Mouse (Mus musculus) forebrain, embryonic 12.5 days (tissue): ENCODE measurements around the gene Gm9767. TPM values are rescaled to one million over a fixed set of nuclear protein-coding genes. Genes with fewer than 3 reads are reported as not detected.

Source experiments
- ATAC-seq: fragments of 200-750 bp; cut with Nextera tagmentation; 2 replicates; pipeline ENCODE4 v1.8.0; 2017; ENCODE audit warnings: moderate TSS enrichment; ENCODE audit not compliant: low FRiP score
- H3K27ac ChIP-seq: fragments of 300-500 bp; sonication (generic); 2 replicates; pipeline ENCODE4 v1.5.1; 2016; ENCODE audit warnings: mild to moderate bottlenecking
- H3K27me3 ChIP-seq: fragments of 300-500 bp; sonication (generic); 2 replicates; pipeline ENCODE4 v1.6.1; 2016; ENCODE audit warnings: mild to moderate bottlenecking
- H3K36me3 ChIP-seq: fragments of 300-500 bp; sonication (generic); replicated peaks from 2 replicates; pipeline ENCODE4 v1.6.1; 2016; ENCODE audit warnings: mild to moderate bottlenecking
- H3K4me1 ChIP-seq: fragments of 300-500 bp; sonication (generic); 2 replicates; pipeline ENCODE4 v1.6.1; 2016
- H3K4me2 ChIP-seq: fragments of 300-500 bp; sonication (generic); 2 replicates; pipeline ENCODE4 v1.6.1; 2016; ENCODE audit warnings: mild to moderate bottlenecking, moderate library complexity
- H3K4me3 ChIP-seq: fragments of 300-500 bp; sonication (generic); replicated peaks from 2 replicates; pipeline ENCODE4 v1.5.1; 2016; ENCODE audit warnings: mild to moderate bottlenecking
- H3K9ac ChIP-seq: fragments of 300-500 bp; sonication (generic); 2 replicates; pipeline ENCODE4 v1.6.1; 2016; ENCODE audit warnings: mild to moderate bottlenecking
- H3K9me3 ChIP-seq: fragments of 300-500 bp; sonication (generic); 2 replicates; pipeline ENCODE4 v1.6.1; 2016
- WGBS: fragments of 180-500 bp; shearing (Covaris S2); methylation state at CpG from one replicate; pipeline ENCODE4 v1.1.7; 2016; 5-methylcytosine and 5-hydroxymethylcytosine counted together
- polyA plus RNA-seq: library from polyadenylated mRNA; unstranded; fragments of >200 nt; fragmentation: Nextera tagmentation; extraction: Ambion mirVana; gene quantifications from 2 replicates; pipeline ENCODE4 v1.2.1, GENCODE M21; 2016

The Gm9767 gene
- polyA plus RNA-seq, 1 experiment from 2014 or later: 0.28 TPM

DNA sequence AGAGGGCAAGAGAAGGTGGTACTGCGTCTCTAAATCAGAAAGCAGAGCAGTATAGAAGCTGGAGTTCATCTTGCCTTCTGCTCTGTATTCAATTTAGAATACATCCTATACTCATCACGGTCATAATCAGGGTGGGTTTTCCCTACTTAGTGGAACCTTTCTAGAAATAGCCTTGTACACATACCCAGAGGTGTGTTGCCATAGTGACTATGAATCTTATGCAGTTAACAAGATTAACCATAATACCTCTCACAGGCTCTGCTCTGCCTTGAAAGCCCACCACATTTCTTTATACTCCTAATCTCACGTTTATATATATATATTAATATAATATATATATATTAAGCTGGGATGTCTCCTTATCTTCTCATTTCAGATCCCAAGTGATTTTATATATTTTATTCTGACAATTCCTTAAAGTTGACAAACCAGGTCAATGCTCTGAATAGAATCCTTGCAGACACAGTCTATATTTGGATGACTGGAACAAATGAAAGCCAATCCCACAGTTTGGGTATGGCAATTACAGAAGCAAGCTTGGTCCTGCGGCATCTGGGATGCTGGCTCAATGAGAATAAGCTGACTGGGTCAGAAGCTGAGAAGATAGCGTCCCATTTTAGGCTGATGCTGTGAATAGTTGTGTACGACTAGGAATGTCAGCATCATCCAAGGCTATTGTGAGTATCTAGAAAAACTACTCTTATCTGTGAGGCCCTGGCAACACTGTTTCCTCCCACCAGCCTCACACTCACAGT lies 41.2 kb downstream of the Gm9767 start:
- no peak for ATAC-seq
- 90% methylated on average over 6 of the region's 6 CpGs for WGBS
- no peaks in the 10 kb centered on the region for H3K9me3 ChIP-seq

DNA sequence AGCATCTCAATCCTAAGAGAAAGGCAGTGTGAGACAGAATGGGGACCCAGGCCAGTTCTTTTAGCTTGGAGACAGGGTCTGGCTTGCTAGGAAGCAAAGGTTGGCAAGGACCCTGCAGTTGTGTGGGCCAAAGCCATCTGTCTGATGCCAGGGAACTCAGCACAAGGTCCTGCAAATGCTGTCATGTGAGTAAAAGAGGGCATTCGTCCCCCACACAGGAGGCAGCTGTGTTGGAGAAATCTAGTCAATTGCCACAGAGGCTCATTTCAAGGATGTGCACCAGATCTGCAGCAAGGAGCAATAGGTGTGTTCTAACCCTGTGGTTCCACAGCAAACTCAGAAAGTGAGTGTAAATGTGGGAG lies 41.7 kb downstream of the Gm9767 start:
- 88% methylated on average over 1 of the region's 1 CpGs for WGBS
- no peak overlapping the region for H3K27ac ChIP-seq
- no peaks in the 10 kb centered on the region for H3K27me3 ChIP-seq
- H3K4me1 ChIP-seq: no peaks in the 10 kb centered on the region
- no peak for ATAC-seq
- H3K4me3 ChIP-seq: no peak overlapping the region
- H3K36me3 ChIP-seq: no peaks in the 10 kb centered on the region
- H3K9ac ChIP-seq: no peak overlapping the region
- no peak overlapping the region for H3K4me2 ChIP-seq
- no peaks in the 10 kb centered on the region for H3K9me3 ChIP-seq

More for the DNA sequence above, 41.2 kb downstream of the Gm9767 start:
- H3K4me2 ChIP-seq: no peak overlapping the region
- H3K27ac ChIP-seq: no peak overlapping the region
- H3K36me3 ChIP-seq: no peaks in the 10 kb centered on the region
- H3K27me3 ChIP-seq: no peaks in the 10 kb centered on the region
- no peak overlapping the region for H3K4me3 ChIP-seq
- no peak overlapping the region for H3K9ac ChIP-seq
- no peaks in the 10 kb centered on the region for H3K4me1 ChIP-seq

Other genes starting within 250 kb of the Gm9767 start
- 19.5 and 25.5 TPM in 2 replicates for gene Tmem200a, start 797 bp downstream of the Gm9767 start, polyA plus RNA-seq
- gene Samd3, start 151.5 kb downstream of the Gm9767 start, polyA plus RNA-seq: 19.9 and 20.3 TPM in 2 replicates